Mouse (Mus musculus) liver, embryonic 13.5 days (tissue): ENCODE measurements around the gene Vmn1r112. TPM values are rescaled to one million over a fixed set of nuclear protein-coding genes. Genes with fewer than 3 reads are reported as not detected.
"Not testable (repeated sequence)": the region's sequence is repeated elsewhere in the genome, so short reads cannot be mapped to it uniquely, and the experiment has no call there.

ENCODE experiments used
- ATAC-seq: fragments of 200-750 bp; cut with Nextera tagmentation; 2 replicates; pipeline ENCODE4 v1.8.0; 2017; ENCODE audit warnings: low read depth, mild to moderate bottlenecking, moderate number of reproducible peaks, moderate library complexity
- DNase-seq: peaks from one replicate; pipeline ENCODE4 v3.0.0; 2022
- H3K27ac ChIP-seq: fragments of 300-500 bp; sonication (generic); 2 replicates; pipeline ENCODE4 v1.5.1; 2015; ENCODE audit warnings: moderate library complexity, mild to moderate bottlenecking, inconsistent platforms
- H3K27me3 ChIP-seq: fragments of 300-500 bp; sonication (generic); 2 replicates; pipeline ENCODE4 v1.6.1; 2015; ENCODE audit warnings: mild to moderate bottlenecking, inconsistent platforms
- H3K36me3 ChIP-seq: fragments of 300-500 bp; sonication (generic); 2 replicates; pipeline ENCODE4 v1.6.1; 2015; ENCODE audit warnings: mild to moderate bottlenecking, inconsistent platforms
- H3K4me1 ChIP-seq: fragments of 300-500 bp; sonication (generic); replicated peaks from 2 replicates; pipeline ENCODE4 v1.6.1; 2015; ENCODE audit warnings: inconsistent platforms
- H3K4me2 ChIP-seq: fragments of 300-500 bp; sonication (generic); 2 replicates; pipeline ENCODE4 v1.6.1; 2015; ENCODE audit warnings: inconsistent platforms, mild to moderate bottlenecking, moderate library complexity
- H3K4me3 ChIP-seq: fragments of 300-500 bp; sonication (generic); replicated peaks from 2 replicates; pipeline ENCODE4 v1.5.1; 2015; ENCODE audit warnings: mild to moderate bottlenecking, inconsistent platforms
- H3K9ac ChIP-seq: fragments of 300-500 bp; sonication (generic); 2 replicates; pipeline ENCODE4 v1.6.1; 2015; ENCODE audit warnings: mild to moderate bottlenecking, inconsistent platforms
- H3K9me3 ChIP-seq: fragments of 300-500 bp; sonication (generic); replicated peaks from 2 replicates; pipeline ENCODE4 v1.6.1; 2016; ENCODE audit warnings: inconsistent platforms
- WGBS: fragments of 180-500 bp; shearing (Covaris S2); methylation state at CpG from one replicate; pipeline ENCODE4 v1.1.7; 2015; ENCODE audit not compliant: insufficient replicate concordance; 5-methylcytosine and 5-hydroxymethylcytosine counted together
- polyA plus RNA-seq: library from polyadenylated mRNA; unstranded; fragments of >200 nt; fragmentation: Nextera tagmentation; extraction: Ambion mirVana; gene quantifications from 2 replicates; pipeline ENCODE4 v1.2.1, GENCODE M21; 2015

Vmn1r112 gene
- polyA plus RNA-seq = not detected in 2 replicates

DNA sequence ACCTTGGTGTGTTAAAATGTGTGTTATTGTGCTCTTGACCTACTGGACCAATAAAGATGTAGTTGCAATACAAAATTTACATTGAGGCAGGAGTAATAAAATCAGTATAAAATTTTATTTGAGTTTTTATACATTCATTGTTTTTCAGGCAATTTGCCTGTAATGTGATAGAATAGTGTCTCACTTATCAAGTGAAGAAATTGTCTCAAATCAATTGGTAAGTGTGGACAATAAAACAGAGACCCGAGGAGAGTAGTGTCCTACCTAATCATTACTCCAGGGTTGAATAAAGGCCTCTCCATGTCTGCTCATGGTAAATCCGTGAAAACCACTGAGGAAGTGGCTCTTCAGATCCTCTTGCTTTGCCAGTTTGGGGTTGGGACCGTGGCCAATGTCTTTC is at the start of gene Vmn1r112:
TSS of gene Vmn1r112 (plus strand) at position 301 of the 400 bp plus-strand sequence.
- H3K36me3 ChIP-seq, DNase-seq, H3K9ac ChIP-seq, ATAC-seq, H3K4me1 ChIP-seq, H3K27ac ChIP-seq, H3K4me3 ChIP-seq, H3K4me2 ChIP-seq, H3K9me3 ChIP-seq, H3K27me3 ChIP-seq: not testable (repeated sequence)
- WGBS = no CpG with 5 or more reads among the region's 3 CpGs

DNA sequence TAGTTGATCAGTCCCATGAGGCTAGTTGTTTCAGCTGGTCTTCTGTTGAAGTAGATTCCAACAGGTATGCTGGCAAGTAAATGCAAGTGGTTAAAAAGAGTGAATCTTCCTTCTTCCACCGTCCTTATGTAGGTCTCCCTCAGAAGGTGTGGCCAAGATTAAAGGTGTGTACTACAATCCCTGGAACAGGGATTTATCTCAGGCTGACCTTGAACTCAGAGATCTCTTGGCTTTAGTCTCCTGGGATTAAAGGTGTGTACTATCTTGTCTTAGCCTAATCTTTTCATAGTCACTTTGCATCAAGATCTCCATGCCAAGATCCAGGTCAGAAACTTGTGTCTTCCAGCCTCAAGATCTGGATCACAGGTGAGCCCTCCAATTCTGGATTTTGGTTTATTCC is 40.5 kb upstream of the Vmn1r112 start, which contains the start of gene Gm10668:
TSS of gene Gm10668 (minus strand) at position 101 of the 400 bp plus-strand sequence.
- ATAC-seq, H3K9me3 ChIP-seq, H3K9ac ChIP-seq, H3K4me3 ChIP-seq, H3K4me2 ChIP-seq, DNase-seq, H3K4me1 ChIP-seq, H3K36me3 ChIP-seq, H3K27me3 ChIP-seq, H3K27ac ChIP-seq: not testable (repeated sequence)
- WGBS = no CpG with 5 or more reads among the region's 1 CpGs

DNA sequence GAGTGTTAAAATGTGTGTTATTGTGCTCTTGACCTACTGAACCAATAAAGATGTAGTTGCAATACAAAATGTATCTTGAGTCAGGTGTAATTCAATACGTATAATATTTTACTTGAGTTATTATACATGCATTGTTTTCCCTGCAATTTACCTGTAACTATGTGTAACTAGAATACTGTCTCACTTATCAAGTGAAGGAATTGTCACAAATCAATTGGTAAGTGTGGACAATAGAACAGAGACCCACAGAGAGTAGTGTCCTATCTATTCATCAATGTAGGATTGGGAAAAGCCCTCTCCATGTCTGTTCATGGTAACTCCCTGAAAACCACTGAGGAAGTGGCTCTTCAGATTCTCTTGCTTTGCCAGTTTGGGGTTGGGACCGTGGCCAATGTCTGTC is 16.0 kb downstream of the Vmn1r112 start, which contains the start of gene Vmn1r113:
TSS of gene Vmn1r113 (plus strand) at position 301 of the 400 bp plus-strand sequence.
- H3K9me3 ChIP-seq = not testable (repeated sequence)

DNA sequence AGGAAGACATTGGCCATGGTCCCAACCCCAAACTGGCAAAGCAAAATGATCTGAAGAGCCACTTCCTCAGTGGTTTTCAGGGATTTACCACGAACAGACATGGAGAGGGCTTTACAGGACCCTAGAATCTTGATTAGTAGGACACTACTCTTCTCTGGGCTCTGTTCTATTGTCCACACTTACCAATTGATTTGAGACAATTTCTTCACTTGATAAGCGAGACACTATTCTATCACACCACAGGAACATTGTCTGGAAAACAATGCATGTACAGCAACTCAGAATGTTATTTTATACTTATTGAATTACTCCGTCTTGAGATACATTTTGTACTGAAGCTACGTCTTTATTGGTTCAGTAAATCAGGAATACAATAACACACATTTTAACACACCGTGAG is 41.1 kb downstream of the Vmn1r112 start, which contains the start of gene Vmn1r114:
TSS of gene Vmn1r114 (minus strand) at position 101 of the 400 bp plus-strand sequence.
- not testable (repeated sequence) for ATAC-seq, H3K9ac ChIP-seq
- no CpG with 5 or more reads among the region's 5 CpGs for WGBS

More for the DNA sequence above, 16.0 kb downstream of the Vmn1r112 start, which contains the start of gene Vmn1r113:
- H3K9ac ChIP-seq, H3K27me3 ChIP-seq, H3K4me3 ChIP-seq, H3K27ac ChIP-seq, H3K36me3 ChIP-seq, H3K4me1 ChIP-seq, DNase-seq, ATAC-seq, H3K4me2 ChIP-seq: not testable (repeated sequence)
- WGBS = 43% methylated on average over 2 of the region's 2 CpGs

More for the DNA sequence above, 41.1 kb downstream of the Vmn1r112 start, which contains the start of gene Vmn1r114:
- H3K4me1 ChIP-seq, H3K36me3 ChIP-seq, H3K27ac ChIP-seq, H3K4me3 ChIP-seq, H3K4me2 ChIP-seq, DNase-seq, H3K9me3 ChIP-seq, H3K27me3 ChIP-seq: not testable (repeated sequence)

Other genes with a start within 250 kb of the Vmn1r112 start
- gene Vmn1r104, start 237.3 kb upstream of the Vmn1r112 start, polyA plus RNA-seq = not detected in 2 replicates
- not detected in 2 replicates for gene Gm5726, start 225.4 kb upstream of the Vmn1r112 start, polyA plus RNA-seq
- not detected in 2 replicates for gene Gm4141, start 194.9 kb upstream of the Vmn1r112 start, polyA plus RNA-seq
- gene Gm4513, start 172.2 kb upstream of the Vmn1r112 start, polyA plus RNA-seq = not detected in 2 replicates
- gene Vmn1r107, start 102.3 kb upstream of the Vmn1r112 start, polyA plus RNA-seq = not detected in 2 replicates
- not detected in 2 replicates for gene Vmn1r111, start 68.0 kb upstream of the Vmn1r112 start, polyA plus RNA-seq
- not detected in 2 replicates for gene Gm10668, start 40.6 kb upstream of the Vmn1r112 start, polyA plus RNA-seq
- not detected in 2 replicates for gene Vmn1r113, start 16.1 kb downstream of the Vmn1r112 start, polyA plus RNA-seq
- gene Vmn1r114, start 41.0 kb downstream of the Vmn1r112 start, polyA plus RNA-seq = not detected in 2 replicates
- gene Vmn1r115, start 73.8 kb downstream of the Vmn1r112 start, polyA plus RNA-seq = not detected in 2 replicates
- not detected in 2 replicates for gene Vmn1r116, start 101.1 kb downstream of the Vmn1r112 start, polyA plus RNA-seq
- gene Vmn1r117, start 112.9 kb downstream of the Vmn1r112 start, polyA plus RNA-seq = not detected in 2 replicates
- not detected in 2 replicates for gene Vmn1r118, start 141.2 kb downstream of the Vmn1r112 start, polyA plus RNA-seq
- not detected in 2 replicates for gene Vmn1r119, start 241.3 kb downstream of the Vmn1r112 start, polyA plus RNA-seq